Mouse (Mus musculus): ENCODE data around the gene Tnn.

Tnn gene

GRCm38 (mm10) chr1:160080800-160081436 lies 72.5 kb downstream of the Tnn start:
- DNase-seq: peak; percentile 92 to 95

DNA sequence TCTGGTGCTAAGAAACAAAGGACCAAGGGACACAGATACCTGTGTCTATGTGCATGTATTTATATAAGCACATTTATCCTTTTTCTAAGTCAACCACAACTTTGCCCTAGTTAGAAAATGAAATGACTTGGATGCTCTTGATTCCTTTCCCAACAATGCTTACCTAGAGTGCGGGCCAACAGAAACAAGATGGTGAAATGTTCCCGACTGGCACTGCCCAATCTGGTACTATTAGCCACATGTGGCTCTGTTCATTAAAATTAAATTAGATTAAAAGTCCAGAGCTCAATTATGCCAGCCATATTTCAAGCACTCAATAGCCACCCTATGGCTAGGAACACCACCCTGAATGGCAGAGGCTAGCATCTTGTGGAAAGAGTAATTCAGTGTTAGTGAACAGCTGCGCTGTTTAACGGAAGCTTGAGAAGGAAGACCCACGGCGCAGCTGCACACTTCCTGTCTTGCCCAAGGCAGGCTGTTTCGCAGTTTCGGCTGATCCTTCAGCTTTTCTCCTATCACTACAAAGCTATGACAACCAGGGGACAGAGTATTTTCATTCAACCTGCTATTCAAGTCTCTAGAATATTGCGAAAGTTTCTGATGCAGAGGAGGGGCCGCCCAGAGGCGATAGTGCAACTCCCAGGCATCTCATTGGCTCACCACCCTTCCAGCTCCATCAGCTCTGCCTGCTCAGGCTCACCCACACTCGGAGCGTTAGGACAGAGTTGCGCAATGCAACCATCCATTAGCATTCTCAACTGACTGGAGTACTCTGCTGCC lies 74.3 kb downstream of the Tnn start:
- DNase-seq: no peak

GRCm38 (mm10) chr1:160064547-160065144 lies 88.7 kb downstream of the Tnn start:
- no peak for DNase-seq

GRCm38 (mm10) chr1:160061725-160062366 lies 91.5 kb downstream of the Tnn start:
- peak; percentile 27 to 58 for DNase-seq

- DNase-seq: no peak
Measured at GRCm38 (mm10) chr1:160061321-160061720, 92.1 kb downstream of the Tnn start.

DNA sequence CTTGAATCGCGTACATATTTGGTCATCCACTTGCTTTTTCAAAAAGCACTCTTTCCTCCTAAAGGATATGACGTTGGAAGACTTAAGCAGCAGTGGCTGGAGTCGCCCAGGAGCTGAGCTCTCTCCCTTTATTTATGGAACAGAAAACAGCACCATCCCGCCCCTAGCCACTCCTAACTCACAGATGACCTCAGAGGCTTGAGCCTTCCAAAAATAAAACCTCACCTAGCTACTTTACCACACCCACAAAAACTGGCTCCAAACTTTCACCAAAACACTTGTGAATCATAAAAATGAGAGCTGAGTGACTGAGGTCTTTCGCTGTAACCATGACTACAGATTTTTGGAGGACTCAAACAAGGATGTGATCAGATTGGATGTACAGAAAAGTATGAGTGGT lies 92.8 kb downstream of the Tnn start:
- no peak for DNase-seq

- no peak for DNase-seq
Measured at GRCm38 (mm10) chr1:160059908-160060307, 93.5 kb downstream of the Tnn start.

- DNase-seq: no peak
Measured at GRCm38 (mm10) chr1:160057657-160058056, 95.7 kb downstream of the Tnn start.

GRCm38 (mm10) chr1:160054366-160055078 lies 98.9 kb downstream of the Tnn start:
- no peak for DNase-seq

DNA sequence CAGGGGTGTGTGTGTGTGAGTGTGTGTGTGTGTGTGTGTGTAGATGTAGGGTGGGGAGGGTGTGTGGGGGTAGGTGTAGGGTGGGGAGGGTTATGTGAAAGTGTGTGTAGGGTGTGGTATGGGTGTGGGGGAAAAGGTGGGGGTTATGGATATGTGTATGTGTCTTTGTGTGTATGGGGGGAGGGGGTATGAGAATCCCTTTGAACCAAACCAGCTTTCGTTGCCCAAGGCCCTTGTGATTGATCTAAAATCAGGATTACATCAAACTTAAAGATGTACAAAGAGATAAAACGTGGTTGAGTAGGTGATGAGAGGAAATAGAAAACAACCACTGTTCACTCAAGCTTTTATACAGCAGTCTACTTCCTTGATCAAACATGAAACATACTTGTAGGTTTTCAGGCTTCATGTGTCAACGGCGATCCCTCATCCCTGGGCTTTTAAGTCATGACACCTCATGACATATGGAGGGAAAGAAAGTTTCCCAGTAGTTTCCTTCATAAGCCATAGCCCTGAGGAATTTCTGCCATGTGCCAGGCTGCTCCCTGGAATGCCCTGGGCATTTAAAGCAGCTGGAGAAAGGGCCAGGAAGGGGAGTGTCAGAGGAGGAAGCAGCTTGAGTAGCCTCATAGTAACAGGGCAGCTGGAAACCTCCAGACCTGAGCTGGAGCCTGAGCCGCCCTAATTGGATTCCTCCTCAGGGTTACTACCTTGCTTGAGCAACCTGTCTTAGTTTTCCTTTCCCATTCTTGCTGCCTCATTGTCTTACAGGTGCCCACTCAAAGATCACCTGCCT lies 99.7 kb downstream of the Tnn start:
- no peak for DNase-seq

DNA sequence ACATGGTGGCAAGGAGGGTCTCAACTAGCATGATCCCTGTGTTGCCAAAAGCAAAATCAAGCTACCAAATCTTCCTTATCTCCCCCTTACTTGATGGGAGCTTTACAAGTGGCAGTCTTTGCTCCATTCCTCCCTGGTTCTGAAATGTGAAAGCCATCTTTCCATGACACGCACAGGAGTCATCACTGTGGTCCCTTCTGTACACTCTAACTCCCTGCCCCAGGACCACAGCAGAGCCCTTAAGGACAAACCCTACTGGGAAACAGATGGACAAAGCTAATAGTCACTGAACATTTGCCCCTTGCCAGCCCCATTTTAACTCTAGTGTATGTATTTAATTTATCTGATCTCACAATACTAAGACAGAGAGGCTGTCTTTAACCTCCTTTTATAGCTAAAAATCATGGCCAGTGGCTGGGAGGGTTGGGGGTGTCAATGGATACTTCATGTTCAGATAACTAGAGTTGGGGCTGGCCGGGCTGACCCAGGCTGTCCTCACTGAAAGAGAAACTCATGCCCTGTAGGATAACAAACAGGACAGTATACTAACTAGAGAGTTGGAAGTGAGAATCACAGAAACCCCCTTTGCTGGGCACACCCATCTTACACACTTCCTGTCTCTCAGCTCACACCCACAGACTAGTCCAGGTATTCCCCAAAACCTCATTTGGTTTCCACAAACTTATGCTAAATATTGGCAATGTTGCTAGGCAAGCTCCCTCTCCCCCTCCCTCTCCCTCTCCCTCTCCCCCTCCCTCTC lies 100.6 kb downstream of the Tnn start:
- no peak for DNase-seq

DNA sequence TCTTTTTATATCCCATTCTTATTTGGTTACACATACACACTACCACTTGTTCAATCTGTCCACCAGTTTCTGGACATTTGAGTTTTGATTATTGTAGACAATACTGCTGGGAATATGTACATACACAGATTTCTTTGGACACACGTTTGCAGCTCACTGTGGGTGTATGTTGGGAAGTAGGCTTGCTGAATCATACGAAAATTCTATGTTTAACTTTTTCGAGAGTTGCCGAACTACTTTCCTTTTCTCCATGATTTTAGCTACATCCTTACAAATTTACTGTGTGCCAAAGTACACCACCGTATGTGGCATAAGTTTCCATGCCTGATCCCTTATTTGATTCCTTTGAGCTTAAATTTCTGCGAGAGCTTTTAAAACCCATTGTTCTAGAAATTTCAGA lies 102.5 kb downstream of the Tnn start:
- no peak for DNase-seq

DNA sequence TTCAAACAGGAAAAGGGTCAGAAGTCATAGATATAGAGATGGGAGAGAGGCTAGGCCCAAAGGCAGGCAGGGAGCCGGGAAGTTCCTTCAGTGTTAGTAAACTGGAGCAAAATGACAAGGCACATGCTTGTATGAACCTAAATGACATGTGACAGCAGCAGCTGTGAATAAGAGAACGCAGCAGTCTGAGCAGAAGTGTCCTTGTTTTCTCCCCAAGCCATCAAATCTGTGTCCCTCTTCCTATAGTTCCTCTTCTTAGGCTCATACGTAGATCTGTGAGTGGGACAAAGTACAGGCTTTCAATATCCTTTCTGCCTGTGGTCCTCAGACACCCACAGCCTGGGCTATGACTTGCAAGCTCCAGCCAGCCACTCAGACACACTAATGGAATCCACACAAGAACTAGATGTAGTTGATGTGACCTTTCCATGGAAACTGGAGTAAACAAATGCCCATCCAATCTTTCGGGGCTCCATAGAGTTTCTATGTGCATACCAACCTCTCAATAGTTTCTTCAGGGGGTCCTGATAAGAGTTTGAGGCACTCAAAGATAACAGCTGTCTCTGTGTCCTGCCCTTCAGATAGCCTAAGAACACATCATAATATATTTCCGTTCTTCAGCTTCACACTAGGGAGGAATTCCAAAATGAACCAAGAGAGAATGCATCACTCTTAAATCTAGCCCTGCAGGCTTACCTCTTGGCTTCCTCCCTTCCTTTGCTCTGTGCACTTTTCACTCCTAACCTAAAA lies 104.1 kb downstream of the Tnn start:
- DNase-seq: no peak

DNA sequence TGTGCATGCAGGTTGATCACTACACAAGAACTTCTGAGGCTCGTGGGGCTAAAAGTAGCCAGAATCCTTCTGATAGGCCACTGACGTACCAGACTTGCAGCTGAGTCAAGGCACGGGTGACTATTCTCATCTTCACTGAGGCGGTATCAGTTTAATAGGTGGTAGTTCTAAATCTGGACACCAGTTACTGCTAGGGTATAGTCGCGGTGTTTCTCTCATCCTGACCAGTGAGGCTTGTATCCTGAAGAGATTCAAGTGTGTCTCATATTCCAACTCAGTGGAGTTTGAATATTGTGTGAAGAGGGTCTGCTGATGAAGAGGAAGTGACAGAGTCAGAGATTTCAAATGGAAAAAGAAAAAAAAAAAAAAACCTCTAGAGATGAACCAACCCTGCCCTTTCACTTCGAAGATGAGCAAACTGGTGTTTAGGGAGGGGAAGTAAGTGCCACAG lies 105.9 kb downstream of the Tnn start:
- DNase-seq: no peak

GRCm38 (mm10) chr1:160046786-160047185 lies 106.6 kb downstream of the Tnn start:
- peak; percentile 60 to 82 for DNase-seq

- no peak for DNase-seq
Measured at GRCm38 (mm10) chr1:160045971-160046370, 107.4 kb downstream of the Tnn start.

DNA sequence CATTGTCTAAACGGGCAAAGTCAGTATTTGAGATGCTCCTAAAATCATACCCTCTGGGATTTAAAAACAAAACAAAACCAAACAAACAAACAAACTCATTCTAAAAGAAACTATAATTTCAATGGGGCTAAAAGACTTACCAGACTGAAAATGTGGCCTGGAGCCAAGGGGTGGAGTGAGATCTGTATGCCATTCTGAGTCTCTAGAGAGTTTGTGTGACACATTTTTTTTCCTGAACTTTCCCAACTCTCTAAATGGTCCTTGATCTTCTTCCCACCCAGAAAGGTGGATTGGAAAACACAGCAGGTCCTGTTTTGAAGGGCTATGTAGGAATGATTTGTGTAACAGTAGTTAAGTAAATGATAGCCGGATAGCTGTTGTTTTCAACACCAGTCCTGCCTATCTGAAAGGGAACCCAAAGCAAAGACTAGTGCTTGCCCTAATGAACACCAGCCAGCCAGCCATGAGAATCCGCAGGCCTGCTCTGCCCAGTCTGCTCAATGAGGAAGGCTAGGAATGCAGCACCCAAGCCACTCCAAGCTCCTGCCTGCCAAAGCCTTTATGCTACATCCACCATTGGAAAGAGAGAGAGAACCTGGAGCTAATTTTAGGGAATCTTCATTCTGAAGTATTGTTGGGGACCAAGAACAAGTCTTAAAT lies 108.2 kb downstream of the Tnn start:
- DNase-seq: no peak

- peak; percentile 26 to 34 for DNase-seq
Measured at GRCm38 (mm10) chr1:160044237-160045021, 109.0 kb downstream of the Tnn start, which contains the start of gene 4930523C07Rik. 4930523C07Rik (plus strand) TSS chr1:160044382.
